Mouse (Mus musculus): Measurements from ENCODE around the gene Cux1. TPM values are rescaled to one million over a fixed set of nuclear protein-coding genes. Genes with fewer than 3 reads are reported as not detected.
"Not testable (repeated sequence)": the region's sequence is repeated elsewhere in the genome, so short reads cannot be mapped to it uniquely, and the experiment has no call there.

The Cux1 gene
- total RNA-seq, 2 experiments from 2014 or later: 97.4 to 110 TPM

GRCm38 (mm10) chr5:136474086-136474485 is 93.2 kb downstream of the Cux1 start:
- DNase-seq: no peak

GRCm38 (mm10) chr5:136473337-136473736 is 94.0 kb downstream of the Cux1 start:
- peak; percentile 59 to 61 for DNase-seq

GRCm38 (mm10) chr5:136472846-136473245 is 94.4 kb downstream of the Cux1 start:
- DNase-seq: no peak

- not testable (repeated sequence) for DNase-seq
Observed at GRCm38 (mm10) chr5:136470985-136471735, 96.1 kb downstream of the Cux1 start.

- no peak for DNase-seq
Observed at GRCm38 (mm10) chr5:136469301-136469700, 98.0 kb downstream of the Cux1 start.

- peak; percentile 41 to 65 for DNase-seq
Observed at GRCm38 (mm10) chr5:136467360-136467999, 99.8 kb downstream of the Cux1 start.

- DNase-seq: peak; percentile 57 to 69
Observed at GRCm38 (mm10) chr5:136465770-136466406, 101.4 kb downstream of the Cux1 start.

- DNase-seq: peak; percentile 56 to 60
Observed at GRCm38 (mm10) chr5:136465366-136465765, 101.9 kb downstream of the Cux1 start.

GRCm38 (mm10) chr5:136464849-136465248 is 102.4 kb downstream of the Cux1 start:
- no peak for DNase-seq

- DNase-seq: no peak
Observed at GRCm38 (mm10) chr5:136464128-136464527, 103.2 kb downstream of the Cux1 start.

GRCm38 (mm10) chr5:136462613-136463012 is 104.7 kb downstream of the Cux1 start:
- DNase-seq: no peak

GRCm38 (mm10) chr5:136459901-136460300 is 107.4 kb downstream of the Cux1 start:
- no peak for DNase-seq

GRCm38 (mm10) chr5:136458893-136459499 is 108.3 kb downstream of the Cux1 start:
- DNase-seq: no peak

- peak; percentile 52 to 58 for DNase-seq
Observed at GRCm38 (mm10) chr5:136458102-136458863, 109.0 kb downstream of the Cux1 start.

GRCm38 (mm10) chr5:136456395-136456794 is 110.9 kb downstream of the Cux1 start:
- no peak for DNase-seq

GRCm38 (mm10) chr5:136452681-136453080 is 114.6 kb downstream of the Cux1 start:
- no peak for DNase-seq

GRCm38 (mm10) chr5:136449801-136450200 is 117.5 kb downstream of the Cux1 start:
- DNase-seq: no peak

- DNase-seq: no peak
Observed at GRCm38 (mm10) chr5:136445967-136446366, 121.3 kb downstream of the Cux1 start.

- peak in 1 of 2 experiments; percentile 18 for DNase-seq
Observed at GRCm38 (mm10) chr5:136442238-136443187, 124.8 kb downstream of the Cux1 start.

- no peak for DNase-seq
Observed at GRCm38 (mm10) chr5:136429647-136430046, 137.6 kb downstream of the Cux1 start.

Data from adrenal gland, postnatal 36 days (tissue).